Mouse (Mus musculus) lung, embryonic 14.5 days (tissue): ENCODE measurements around the gene Igfbp2. TPM values are rescaled to one million over a fixed set of nuclear protein-coding genes. Genes with fewer than 3 reads are reported as not detected.

Source experiments
- ATAC-seq: fragments of 200-750 bp; cut with Nextera tagmentation; 2 replicates; pipeline ENCODE4 v1.8.0; 2017; ENCODE audit warnings: mild to moderate bottlenecking, moderate TSS enrichment, moderate library complexity; ENCODE audit not compliant: insufficient read depth
- DNase-seq: peaks from one replicate; pipeline ENCODE4 v3.0.0-alpha.2; 2015
- H3K27ac ChIP-seq: fragments of 300-500 bp; sonication (generic); 2 replicates; pipeline ENCODE4 v1.5.1; 2014; ENCODE audit warnings: low read depth, mild to moderate bottlenecking, moderate library complexity
- H3K27me3 ChIP-seq: fragments of 300-500 bp; sonication (generic); 2 replicates; pipeline ENCODE4 v1.6.1; 2014; ENCODE audit warnings: low read length, control low read depth; ENCODE audit not compliant: insufficient read depth
- H3K36me3 ChIP-seq: fragments of 300-500 bp; sonication (generic); 2 replicates; pipeline ENCODE4 v1.6.1; 2014; ENCODE audit warnings: control low read depth; ENCODE audit not compliant: insufficient read depth
- H3K4me1 ChIP-seq: fragments of 300-500 bp; sonication (generic); 2 replicates; pipeline ENCODE4 v1.6.1; 2014; ENCODE audit warnings: antibody characterized with exemption, control low read depth; ENCODE audit not compliant: insufficient read depth
- H3K4me2 ChIP-seq: fragments of 300-500 bp; sonication (generic); 2 replicates; pipeline ENCODE4 v1.6.1; 2014; ENCODE audit warnings: mild to moderate bottlenecking
- H3K4me3 ChIP-seq: fragments of 300-500 bp; sonication (generic); 2 replicates; pipeline ENCODE4 v1.5.1; 2014; ENCODE audit warnings: low read depth, low read length
- H3K9ac ChIP-seq: fragments of 300-500 bp; sonication (generic); 2 replicates; pipeline ENCODE4 v1.6.1; 2014
- H3K9me3 ChIP-seq: fragments of 300-500 bp; sonication (generic); 2 replicates; pipeline ENCODE4 v1.6.1; 2016; ENCODE audit warnings: low read depth, low read length, control low read depth
- CTCF ChIP-seq: IDR thresholded peaks from 2 replicates; pipeline ENCODE4 v1.5.1; 2016; ENCODE audit warnings: antibody characterized with exemption, low read depth
- WGBS: fragments of 180-500 bp; shearing (Covaris S2); extraction: QIAGEN DNeasy Blood & Tissue Kit; methylation state at CpG from one replicate; pipeline ENCODE4 v1.1.7; 2014; 5-methylcytosine and 5-hydroxymethylcytosine counted together
- polyA plus RNA-seq: library from polyadenylated mRNA; unstranded; fragments of >200 nt; fragmentation: Nextera tagmentation; extraction: Ambion mirVana; gene quantifications from 2 replicates; pipeline ENCODE4 v1.2.1, GENCODE M21; 2014

Igfbp2 gene
- polyA plus RNA-seq = 321 and 352 TPM in 2 replicates

GRCm38 (mm10) chr1:72823751-72824706 lies at the start of gene Igfbp2:
Igfbp2 (plus strand) TSS chr1:72824503.
- peak within 1 kb of the TSS; percentile 63 for H3K4me3 ChIP-seq
- 1% methylated on average over 51 of the region's 58 CpGs for WGBS

GRCm38 (mm10) chr1:72778789-72779188 lies 45.5 kb upstream of the Igfbp2 start:
- ATAC-seq (peak; percentile 58; the same call in 1 of the 2 replicates), DNase-seq (peak; percentile 58)
- Histone ChIP-seq H3K36me3 (no peaks in the 10 kb centered on the region), H3K27me3 (no peaks in the 10 kb centered on the region), H3K9me3 (no peaks in the 10 kb centered on the region), H3K4me2 (no peak overlapping the region), H3K27ac (peak overlapping the region; percentile 50; the same call in 1 of the 2 replicates), H3K4me1 (no peaks in the 10 kb centered on the region), H3K9ac (no peak overlapping the region), H3K4me3 (no peak overlapping the region)
- WGBS = 15% methylated on average over 6 of the region's 6 CpGs
- no peak for TF ChIP-seq CTCF

More at GRCm38 (mm10) chr1:72823751-72824706, at the start of gene Igfbp2:
- Histone ChIP-seq H3K36me3 (no peaks in the 10 kb centered on the region), H3K27ac (peak within 1 kb of the TSS; percentile 73), H3K27me3 (peaks cover 24% of the 10 kb centered on the region; the same call in 1 of the 2 replicates), H3K9me3 (no peaks in the 10 kb centered on the region), H3K4me2 (peak within 1 kb of the TSS; percentile 98), H3K9ac (peak within 1 kb of the TSS; percentile 67), H3K4me1 (no peaks in the 10 kb centered on the region)
- peak; percentile 68 for DNase-seq
- TF ChIP-seq CTCF = no peak
- peak; percentile 54 for ATAC-seq

DNA sequence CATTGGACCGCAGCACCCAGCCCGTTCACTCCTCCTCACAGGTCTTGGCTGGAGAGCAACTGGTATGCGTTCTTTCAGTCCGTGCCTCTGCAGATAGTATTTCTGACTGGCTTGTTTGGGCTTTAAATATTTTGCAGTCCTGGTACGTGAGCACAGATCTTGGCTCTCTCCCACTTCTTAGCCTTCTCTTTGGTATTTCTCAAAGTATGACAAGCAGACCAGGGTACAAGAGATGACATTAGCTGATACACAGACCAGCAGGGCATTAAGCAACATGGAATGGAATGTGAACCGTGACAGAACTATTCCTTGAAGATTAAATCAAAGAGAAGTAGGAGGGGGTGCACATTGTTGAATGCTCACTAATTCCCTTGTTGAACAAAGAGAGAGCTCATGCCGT lies 43.6 kb upstream of the Igfbp2 start:
- no peaks in the 10 kb centered on the region for H3K27me3 ChIP-seq
- DNase-seq (peak; percentile 35), ATAC-seq (no peak; the same call in 1 of the 2 replicates)
- H3K4me3 ChIP-seq = no peak overlapping the region
- TF ChIP-seq CTCF = no peak
- WGBS = 31% methylated on average over 7 of the region's 7 CpGs
- H3K4me1 ChIP-seq = no peaks in the 10 kb centered on the region
- H3K9ac ChIP-seq = no peak overlapping the region
- H3K4me2 ChIP-seq = no peak overlapping the region
- no peak overlapping the region for H3K27ac ChIP-seq
- no peaks in the 10 kb centered on the region for H3K9me3 ChIP-seq
- H3K36me3 ChIP-seq = no peaks in the 10 kb centered on the region

DNA sequence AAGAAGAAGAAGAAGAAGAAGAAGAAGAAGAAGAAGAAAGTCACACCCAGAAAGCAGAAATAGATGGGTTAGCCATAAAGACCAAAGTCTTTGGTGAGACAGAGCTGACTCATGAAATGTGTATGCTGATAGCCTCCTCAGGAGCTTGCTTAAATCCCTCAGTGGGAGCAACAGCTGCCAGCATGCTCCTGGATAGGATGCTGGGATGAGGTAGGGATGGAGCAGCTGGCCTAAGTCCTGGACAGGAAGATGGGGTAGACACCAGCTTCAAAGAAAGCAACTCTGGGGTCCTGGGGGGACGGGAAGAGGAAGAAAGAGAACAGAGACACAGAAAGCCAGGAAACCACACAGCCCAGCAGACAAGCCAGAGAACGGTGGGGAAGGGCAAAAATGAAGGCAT lies 41.0 kb upstream of the Igfbp2 start:
- no peak for ATAC-seq
- TF ChIP-seq CTCF = no peak
- no peaks in the 10 kb centered on the region for H3K9me3 ChIP-seq
- DNase-seq = no peak
- H3K27ac ChIP-seq = no peak overlapping the region
- H3K4me3 ChIP-seq = no peak overlapping the region
- H3K4me2 ChIP-seq = no peak overlapping the region
- H3K36me3 ChIP-seq = no peaks in the 10 kb centered on the region
- WGBS = 49% methylated on average over 2 of the region's 2 CpGs
- H3K9ac ChIP-seq = no peak overlapping the region
- no peaks in the 10 kb centered on the region for H3K27me3 ChIP-seq
- no peaks in the 10 kb centered on the region for H3K4me1 ChIP-seq

GRCm38 (mm10) chr1:72784018-72784417 lies 40.3 kb upstream of the Igfbp2 start:
- peak; percentile 33 for DNase-seq
- Histone ChIP-seq H3K27ac (no peak overlapping the region), H3K36me3 (no peaks in the 10 kb centered on the region), H3K4me2 (no peak overlapping the region), H3K9me3 (no peaks in the 10 kb centered on the region), H3K4me1 (no peaks in the 10 kb centered on the region), H3K4me3 (no peak overlapping the region), H3K27me3 (no peaks in the 10 kb centered on the region), H3K9ac (no peak overlapping the region)
- 19% methylated on average over 7 of the region's 7 CpGs for WGBS
- peak; percentile 52; the same call in 1 of the 2 replicates for ATAC-seq
- TF ChIP-seq CTCF = no peak

DNA sequence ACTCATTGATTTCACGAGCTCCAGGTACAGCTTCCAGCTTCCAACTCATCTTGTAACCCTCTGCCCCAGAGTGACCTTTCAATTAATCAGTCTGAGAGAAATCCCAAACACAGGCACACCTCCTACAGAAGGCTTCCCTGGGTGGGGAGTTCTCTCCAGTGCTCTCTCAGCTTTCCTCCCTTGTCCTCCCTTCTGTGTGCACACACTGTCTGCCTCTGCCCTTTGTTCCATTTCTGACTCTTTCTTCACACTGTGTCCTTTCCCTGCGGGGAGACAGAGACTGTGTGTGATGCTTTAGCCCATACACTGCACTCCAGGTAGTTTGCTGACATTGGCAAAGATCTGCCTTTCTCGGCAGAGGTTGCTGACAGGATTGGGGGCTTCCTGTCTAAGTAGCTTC lies 33.6 kb upstream of the Igfbp2 start:
- Histone ChIP-seq H3K9ac (no peak overlapping the region), H3K4me1 (no peaks in the 10 kb centered on the region), H3K36me3 (no peaks in the 10 kb centered on the region), H3K9me3 (no peaks in the 10 kb centered on the region), H3K4me3 (no peak overlapping the region), H3K27ac (no peak overlapping the region), H3K27me3 (no peaks in the 10 kb centered on the region), H3K4me2 (no peak overlapping the region)
- no peak for ATAC-seq
- 26% methylated on average over 3 of the region's 3 CpGs for WGBS
- no peak for TF ChIP-seq CTCF
- DNase-seq = no peak

GRCm38 (mm10) chr1:72791743-72792142 lies 32.6 kb upstream of the Igfbp2 start:
- Histone ChIP-seq H3K27ac (no peak overlapping the region), H3K9ac (no peak overlapping the region), H3K4me2 (no peak overlapping the region), H3K4me3 (no peak overlapping the region), H3K9me3 (no peaks in the 10 kb centered on the region), H3K4me1 (no peaks in the 10 kb centered on the region), H3K27me3 (no peaks in the 10 kb centered on the region), H3K36me3 (no peaks in the 10 kb centered on the region)
- no peak for TF ChIP-seq CTCF
- no peak for DNase-seq
- no peak for ATAC-seq
